Mouse (Mus musculus): Measurements from ENCODE around the gene Adss.
"Not testable (repeated sequence)": the region's sequence is repeated elsewhere in the genome, so short reads cannot be mapped to it uniquely, and the experiment has no call there.

Adss gene

DNA sequence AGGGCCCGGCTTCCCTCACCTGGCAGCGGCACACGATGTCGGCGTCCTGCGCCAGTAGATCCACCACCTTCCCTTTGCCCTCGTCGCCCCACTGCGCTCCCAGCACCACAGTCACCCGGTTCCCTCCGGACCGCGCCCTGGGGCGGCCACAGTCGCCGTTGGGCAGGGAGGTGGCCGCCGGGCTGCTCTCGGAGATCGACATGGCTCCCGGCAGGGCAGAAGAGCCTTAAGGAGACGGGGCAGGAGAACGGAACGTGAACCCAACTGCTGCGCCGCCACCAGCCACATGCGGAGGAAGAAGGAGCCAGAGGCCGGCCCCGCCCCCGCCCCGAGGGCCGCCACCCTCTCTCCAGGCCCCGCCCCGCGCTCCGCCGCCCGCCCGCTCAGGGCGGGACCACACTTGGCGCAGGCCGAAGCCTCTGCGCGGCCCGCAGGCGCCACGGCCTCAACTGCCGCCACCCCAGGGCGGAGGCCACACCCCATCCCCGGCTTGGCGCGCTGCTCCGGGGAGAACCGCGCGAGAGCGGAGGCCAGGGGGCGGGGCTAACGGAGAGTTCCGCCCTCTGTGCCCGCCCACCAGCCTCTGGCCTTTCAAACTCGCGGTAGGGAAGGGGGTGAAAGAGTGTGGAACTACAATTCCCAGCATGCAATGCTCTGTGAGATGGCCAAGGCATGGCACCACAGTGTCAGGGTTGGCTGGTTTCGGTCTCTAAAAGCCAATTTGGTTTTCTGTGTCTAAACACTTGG lies at the start of gene Adss:
Gene Adss, minus strand, starts transcription at position 319 of the 747 bp plus-strand sequence.
- in situ Hi-C loops (cut with MboI; ENCODE audit: unreplicated experiment in 2 of 2) = loop anchor here in 1 of 2 experiments (10.0 to 25.0 kb wide), 5 partner anchors 352 to 1062 kb away; partner anchors contain the start of genes Cep170, Cox20, Desi2 and Sdccag8

DNA sequence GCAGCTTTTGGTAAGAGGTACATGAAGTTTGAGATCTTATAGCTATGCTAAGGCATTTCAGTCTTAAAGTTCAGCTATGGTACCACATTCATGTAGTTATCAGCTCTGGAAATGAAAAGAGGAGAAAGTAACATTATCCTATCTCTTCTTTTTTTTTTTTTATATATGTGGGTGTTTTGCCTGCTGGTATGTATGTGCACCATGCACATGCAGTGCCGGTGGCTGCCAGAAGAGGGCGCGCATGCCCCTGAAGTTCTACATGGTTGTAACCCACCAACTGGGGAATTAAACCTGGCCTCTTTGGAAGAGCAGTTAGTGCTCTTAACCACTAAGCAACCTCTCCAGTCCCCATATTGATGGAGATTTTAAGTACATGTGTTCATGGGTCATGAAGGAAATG lies 49.5 kb upstream of the Adss start:
- in situ Hi-C loops (cut with MboI; ENCODE audit: unreplicated experiment in 2 of 2) = not testable (repeated sequence)

DNA sequence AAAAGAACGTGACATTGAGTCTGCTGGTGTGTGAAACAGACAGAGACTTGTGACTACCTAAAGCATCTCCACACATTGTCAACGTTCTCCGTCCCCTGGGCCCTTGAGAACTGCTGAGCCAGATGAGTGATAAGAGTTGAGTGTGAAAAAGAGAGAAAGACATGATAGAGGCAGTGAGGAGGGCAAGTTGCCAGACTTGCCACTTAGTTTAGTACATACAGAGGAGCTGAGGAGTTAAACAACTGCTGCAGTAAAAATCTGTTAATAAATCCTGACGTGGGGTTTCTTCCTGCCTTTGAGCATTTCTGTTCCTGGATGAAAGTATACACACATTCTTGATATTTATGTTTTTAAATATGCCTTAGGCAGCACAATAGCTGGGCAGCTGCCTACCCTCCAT lies 31.5 kb upstream of the Adss start:
- in situ Hi-C loops (cut with MboI; ENCODE audit: unreplicated experiment in 2 of 2) = not testable (repeated sequence)

GRCm38 (mm10) chr1:177806772-177807171 lies 10.5 kb upstream of the Adss start:
- in situ Hi-C loops (cut with MboI; ENCODE audit: unreplicated experiment in 2 of 2) = loop anchor here (25.0 kb wide), 1 partner anchor 656 kb away; no protein-coding TSS in a partner anchor

DNA sequence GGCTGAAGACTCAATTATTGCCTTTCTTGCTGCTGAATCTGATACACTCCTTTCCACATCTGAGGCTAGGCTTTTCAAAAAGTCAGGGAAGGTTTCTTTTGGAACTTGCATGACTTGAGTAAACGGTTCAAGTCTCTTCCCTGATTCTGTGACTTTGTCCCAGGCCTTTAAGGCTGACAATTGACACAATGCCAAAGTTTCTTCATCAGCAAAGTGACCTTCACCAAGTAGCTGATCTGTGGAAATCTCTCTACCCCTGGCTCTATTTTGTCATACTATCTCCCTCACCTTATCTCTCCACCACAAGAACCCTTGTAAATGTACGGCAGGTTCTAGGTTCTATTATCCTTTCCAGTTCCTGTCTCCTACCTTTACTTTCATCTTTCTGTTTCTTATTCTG lies 7.2 kb upstream of the Adss start:
- in situ Hi-C loops (cut with MboI; ENCODE audit: unreplicated experiment in 2 of 2) = loop anchor here (25.0 kb wide), 1 partner anchor 659 kb away; no protein-coding TSS in a partner anchor

DNA sequence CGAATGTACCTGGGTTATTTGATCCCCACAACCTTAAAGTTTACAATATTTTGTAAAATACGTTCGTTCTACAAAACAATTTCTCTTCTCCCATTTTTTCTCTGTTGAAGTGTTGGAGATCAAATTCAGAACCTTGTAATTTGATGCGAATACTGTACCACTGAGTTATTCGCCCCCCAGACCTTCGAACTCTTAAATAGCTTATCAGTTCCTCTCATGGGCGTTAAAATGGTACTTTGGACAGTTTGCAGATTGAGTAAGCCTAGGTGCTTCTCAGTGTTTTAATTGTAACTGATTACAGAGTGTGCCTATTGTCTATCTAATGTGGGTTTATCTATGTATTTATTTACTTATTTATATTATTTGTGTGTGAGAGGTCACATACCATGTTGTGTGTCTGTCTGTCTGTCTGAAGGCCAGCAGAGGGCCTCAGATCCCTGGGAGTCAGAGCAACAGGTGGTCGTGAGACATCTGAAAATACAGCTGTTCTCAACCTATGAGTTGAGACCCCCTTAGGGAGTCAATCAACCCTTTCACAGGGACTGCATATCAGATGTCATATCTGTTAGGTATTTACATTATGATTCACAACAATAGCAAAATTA lies 942 bp upstream of the Adss start:
- in situ Hi-C loops (cut with MboI; ENCODE audit: unreplicated experiment in 2 of 2) = loop anchor here in 1 of 2 experiments (10.0 to 25.0 kb wide), 5 partner anchors 352 to 1062 kb away; partner anchors contain the start of genes Cep170, Cox20, Desi2 and Sdccag8

DNA sequence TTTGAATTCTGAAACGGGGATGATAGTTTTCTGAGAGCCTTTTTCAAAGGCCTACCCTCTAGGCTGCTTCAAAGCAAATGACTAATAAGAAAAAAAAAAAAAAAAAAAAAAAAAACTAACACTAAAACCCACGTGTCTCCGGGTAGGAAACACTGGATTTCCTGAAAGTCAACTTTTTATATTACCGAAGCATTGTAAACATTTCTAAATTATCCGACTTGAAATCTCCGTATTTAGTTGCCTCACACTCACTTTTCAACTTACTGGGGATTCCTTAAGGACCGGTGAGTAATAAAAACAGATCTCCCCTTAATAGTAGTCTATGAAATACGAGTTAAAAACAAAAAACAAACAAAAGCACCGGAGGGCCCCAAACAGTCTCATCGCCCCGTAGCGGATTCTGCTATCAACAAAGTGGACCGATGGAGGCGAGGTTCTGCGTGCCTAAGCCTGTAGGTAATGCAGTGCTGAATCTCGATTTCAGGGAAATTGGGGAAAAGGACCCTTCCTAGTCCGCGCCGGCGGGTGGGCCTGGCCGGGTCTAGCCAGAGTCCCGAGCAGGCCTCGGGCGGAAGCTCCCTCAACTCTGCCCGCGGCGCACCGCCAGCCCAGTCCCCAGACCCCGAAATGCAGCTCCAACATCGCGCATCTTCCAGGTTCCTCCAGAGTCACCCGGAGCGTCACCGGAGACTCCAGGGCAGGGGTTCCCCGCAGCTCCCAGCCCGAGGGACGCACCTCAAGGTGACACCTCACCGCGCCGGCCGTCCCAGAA lies 704 bp downstream of the Adss start:
- in situ Hi-C loops (cut with MboI; ENCODE audit: unreplicated experiment in 2 of 2) = loop anchor here in 1 of 2 experiments (10.0 to 25.0 kb wide), 5 partner anchors 351 to 1061 kb away; partner anchors contain the start of genes Cep170, Cox20, Desi2 and Sdccag8

GRCm38 (mm10) chr1:177794866-177795265 lies 1.4 kb downstream of the Adss start:
- in situ Hi-C loops (cut with MboI; ENCODE audit: unreplicated experiment in 2 of 2) = loop anchor here in 1 of 2 experiments (10.0 to 25.0 kb wide), 5 partner anchors 350 to 1060 kb away; partner anchors contain the start of genes Cep170, Cox20, Desi2 and Sdccag8

GRCm38 (mm10) chr1:177792835-177793234 lies 3.5 kb downstream of the Adss start:
- in situ Hi-C loops (cut with MboI; ENCODE audit: unreplicated experiment in 2 of 2) = loop anchor here in 1 of 2 experiments (10.0 to 25.0 kb wide), 5 partner anchors 348 to 1058 kb away; partner anchors contain the start of genes Cep170, Cox20, Desi2 and Sdccag8

GRCm38 (mm10) chr1:177777397-177777796 lies 18.9 kb downstream of the Adss start:
- in situ Hi-C loops (cut with MboI; ENCODE audit: unreplicated experiment in 2 of 2) = loop anchor here in 1 of 2 experiments (25.0 kb wide), 1 partner anchor 410 kb away; the partner anchor contains the start of gene Desi2

- in situ Hi-C loops (cut with MboI; ENCODE audit: unreplicated experiment in 2 of 2) = no loop called here
Measured at GRCm38 (mm10) chr1:177768931-177769330, 27.4 kb downstream of the Adss start.

DNA sequence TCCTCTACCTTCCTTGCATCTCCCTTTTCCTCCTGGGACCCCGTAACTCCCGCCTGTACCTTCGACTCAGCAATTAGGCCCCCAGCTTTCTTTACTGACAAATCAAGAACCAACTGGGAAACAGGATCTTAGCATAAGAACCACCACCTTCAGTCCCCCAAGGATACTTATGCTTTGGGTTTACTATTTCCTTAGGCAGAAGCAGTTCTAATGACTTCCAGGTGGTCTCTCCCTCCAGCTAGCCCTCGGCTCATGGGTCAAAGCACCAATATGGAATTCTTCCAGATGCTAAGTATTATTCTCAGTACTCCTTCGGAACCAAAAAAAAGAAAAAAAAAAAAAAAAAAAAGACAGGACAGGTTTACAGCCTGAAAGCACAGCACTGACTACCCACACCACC lies 39.1 kb downstream of the Adss start:
- in situ Hi-C loops (cut with MboI; ENCODE audit: unreplicated experiment in 2 of 2) = no loop called here

- in situ Hi-C loops (cut with MboI; ENCODE audit: unreplicated experiment in 2 of 2) = no loop called here
Measured at GRCm38 (mm10) chr1:177753496-177753895, 42.8 kb downstream of the Adss start.

GRCm38 (mm10) chr1:177747869-177748540 lies 48.3 kb downstream of the Adss start:
- in situ Hi-C loops (cut with MboI; ENCODE audit: unreplicated experiment in 2 of 2) = no loop called here

GRCm38 (mm10) chr1:177744521-177745325 lies 51.6 kb downstream of the Adss start:
- in situ Hi-C loops (cut with MboI; ENCODE audit: unreplicated experiment in 2 of 2) = no loop called here

GRCm38 (mm10) chr1:177742119-177742518 lies 54.2 kb downstream of the Adss start:
- in situ Hi-C loops (cut with MboI; ENCODE audit: unreplicated experiment in 2 of 2) = no loop called here

DNA sequence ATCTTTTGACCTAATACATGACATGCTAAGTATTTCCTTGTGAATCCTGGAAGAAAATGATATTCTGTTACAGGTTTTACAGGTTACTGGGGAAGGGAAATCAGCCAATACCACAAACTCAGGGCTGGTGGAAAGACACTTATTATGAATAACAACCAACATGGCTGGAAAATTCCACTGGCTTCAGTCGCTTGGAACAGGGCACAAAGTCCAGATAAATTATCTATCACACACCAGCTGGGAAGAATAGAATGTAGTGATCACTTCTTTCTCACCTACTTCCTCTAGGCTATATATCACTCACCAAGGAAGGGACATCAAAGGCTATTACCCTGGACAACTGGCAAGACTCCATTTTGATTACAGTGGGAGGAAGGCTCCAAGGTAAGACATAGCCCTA lies 55.6 kb downstream of the Adss start:
- in situ Hi-C loops (cut with MboI; ENCODE audit: unreplicated experiment in 2 of 2) = no loop called here

DNA sequence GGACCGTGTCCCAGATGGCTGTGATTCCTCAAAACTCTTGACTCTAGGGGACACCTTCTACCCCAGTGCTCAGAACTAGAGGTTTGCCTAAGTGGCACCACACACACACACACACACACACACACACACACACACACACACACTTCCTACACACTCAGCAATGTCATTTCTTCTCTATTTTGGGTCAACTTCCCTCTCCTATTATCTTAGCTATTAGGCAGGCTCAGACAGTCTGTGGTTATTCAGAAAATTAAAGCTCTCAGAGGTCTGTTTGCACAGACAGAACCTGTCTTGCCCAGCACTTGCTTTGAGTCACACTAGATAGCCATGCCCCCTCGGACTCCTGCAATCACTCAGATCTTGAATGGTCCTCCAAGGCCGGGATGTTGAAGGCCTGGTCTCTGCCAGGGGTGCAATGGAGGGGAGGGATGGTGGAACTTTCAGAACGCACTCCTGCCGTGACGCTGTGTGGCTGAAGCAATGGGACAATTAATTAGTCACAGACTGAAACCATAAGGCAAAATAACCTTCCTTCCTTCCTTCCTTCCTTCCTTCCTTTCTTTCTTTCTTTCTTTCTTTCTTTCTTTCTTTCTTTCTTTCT lies 58.7 kb downstream of the Adss start:
- in situ Hi-C loops (cut with MboI; ENCODE audit: unreplicated experiment in 2 of 2) = no loop called here

DNA sequence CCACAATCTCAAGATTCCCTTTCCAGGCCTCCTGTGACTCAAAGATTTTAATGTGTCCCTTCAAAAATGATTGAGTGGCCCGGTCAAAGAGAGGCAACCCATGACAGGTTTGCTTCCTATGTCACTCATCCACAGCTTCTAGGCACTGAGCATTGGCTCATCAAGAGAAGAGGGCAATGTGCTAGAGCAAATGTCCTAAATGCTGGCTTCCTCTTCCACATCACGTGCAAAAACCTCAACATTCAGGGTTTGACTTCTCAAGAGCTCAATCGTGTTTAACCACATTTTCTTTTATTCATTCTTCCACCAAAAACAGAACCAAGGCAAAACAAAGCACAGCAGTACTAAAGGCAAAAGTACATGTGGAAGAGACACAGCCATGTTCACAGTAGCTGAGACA lies 64.3 kb downstream of the Adss start:
- in situ Hi-C loops (cut with MboI; ENCODE audit: unreplicated experiment in 2 of 2) = no loop called here
